Mouse (Mus musculus): Measurements from ENCODE around the gene Slc22a14.

DNA sequence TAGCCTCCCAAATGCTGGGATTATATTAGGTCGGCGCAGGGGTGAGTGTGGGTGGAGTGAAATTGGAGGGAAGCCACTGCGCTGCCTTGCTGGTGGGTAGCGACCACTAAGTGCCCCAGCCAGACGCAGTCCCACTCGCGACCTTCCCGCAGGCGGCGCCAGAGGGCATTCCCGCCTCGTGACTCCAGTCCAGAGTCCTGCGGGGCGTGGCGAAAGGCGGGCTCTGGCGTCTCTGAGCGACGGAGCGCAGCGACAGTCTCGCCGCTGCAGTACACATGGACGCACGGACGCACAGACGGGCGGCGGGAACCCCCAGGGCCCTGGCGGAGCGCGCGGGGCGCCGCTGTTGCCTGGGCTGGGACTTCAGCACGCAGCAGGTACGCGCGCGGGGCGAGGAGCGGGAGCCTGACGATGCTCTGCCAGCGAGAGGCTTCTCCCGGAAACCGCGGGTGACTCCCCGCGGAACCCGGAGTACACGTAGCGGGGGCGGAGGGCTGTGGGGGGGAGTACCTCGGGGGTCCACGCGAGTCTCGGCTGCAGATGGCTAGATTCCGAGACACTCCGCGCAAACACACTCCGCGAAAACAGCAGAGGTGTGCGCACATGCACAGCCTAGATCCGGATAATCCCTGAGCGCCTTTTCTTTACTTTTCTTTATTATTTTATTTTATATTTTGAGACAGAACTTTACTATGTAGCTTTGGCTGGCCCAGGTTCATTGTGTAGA is 7.9 kb downstream of the Slc22a14 start, which contains the start of gene Xylb:
- TF ChIP-seq SRF (IDR thresholded peaks at IDR 0.05; ENCODE audit: control insufficient read depth, insufficient read length, low read depth) (no peak), POLR2AphosphoS2 (IDR thresholded peaks at IDR 0.05; ENCODE audit: insufficient read length, low read depth) (no peak), CEBPB (IDR thresholded peaks at IDR 0.05; ENCODE audit: insufficient read depth, poor library complexity, severe bottlenecking) (no peak), MYOD1 (IDR thresholded peaks at IDR 0.05; ENCODE audit: control insufficient read depth in 1 of 3, insufficient read length in 2 of 3, low read depth in 2 of 3) (no peak), USF1 (IDR thresholded peaks at IDR 0.05; ENCODE audit: low read depth) (no peak), REST (IDR thresholded peaks at IDR 0.05; ENCODE audit: insufficient read depth, insufficient read length) (no peak), POLR2A (IDR thresholded peaks at IDR 0.05; ENCODE audit: insufficient read length, low read depth) (peak; percentile 52)

Measured in myocyte (in vitro differentiated cells).